Mouse (Mus musculus) CD4-positive naive resting alpha-beta T cell, adult 76 days (primary cell): Measurements from ENCODE around the gene Gm9958. TPM values are rescaled to one million over a fixed set of nuclear protein-coding genes. Genes with fewer than 3 reads are reported as not detected.

Source experiments
- total RNA-seq: library from RNA; stranded (reverse); gene quantifications from one replicate; pipeline ENCODE4 v1.2.4, GENCODE M21; 2023

The Gm9958 gene
- total RNA-seq: 2.4 TPM

DNA sequence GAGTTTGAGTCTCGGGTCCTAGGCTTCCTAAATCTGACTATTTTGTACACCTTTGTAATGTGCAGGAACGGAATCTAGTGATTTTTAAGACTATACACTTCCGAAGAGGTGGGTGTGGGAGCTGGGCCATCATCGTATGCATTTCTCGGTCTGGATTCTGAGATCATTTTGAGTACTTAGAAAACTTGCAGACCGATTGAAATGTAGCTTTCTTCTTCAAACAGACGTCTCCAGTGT lies at the start of gene Gm9958:
Gm9958 (plus strand) TSS at position 138 of the 237 bp plus-strand sequence.

DNA sequence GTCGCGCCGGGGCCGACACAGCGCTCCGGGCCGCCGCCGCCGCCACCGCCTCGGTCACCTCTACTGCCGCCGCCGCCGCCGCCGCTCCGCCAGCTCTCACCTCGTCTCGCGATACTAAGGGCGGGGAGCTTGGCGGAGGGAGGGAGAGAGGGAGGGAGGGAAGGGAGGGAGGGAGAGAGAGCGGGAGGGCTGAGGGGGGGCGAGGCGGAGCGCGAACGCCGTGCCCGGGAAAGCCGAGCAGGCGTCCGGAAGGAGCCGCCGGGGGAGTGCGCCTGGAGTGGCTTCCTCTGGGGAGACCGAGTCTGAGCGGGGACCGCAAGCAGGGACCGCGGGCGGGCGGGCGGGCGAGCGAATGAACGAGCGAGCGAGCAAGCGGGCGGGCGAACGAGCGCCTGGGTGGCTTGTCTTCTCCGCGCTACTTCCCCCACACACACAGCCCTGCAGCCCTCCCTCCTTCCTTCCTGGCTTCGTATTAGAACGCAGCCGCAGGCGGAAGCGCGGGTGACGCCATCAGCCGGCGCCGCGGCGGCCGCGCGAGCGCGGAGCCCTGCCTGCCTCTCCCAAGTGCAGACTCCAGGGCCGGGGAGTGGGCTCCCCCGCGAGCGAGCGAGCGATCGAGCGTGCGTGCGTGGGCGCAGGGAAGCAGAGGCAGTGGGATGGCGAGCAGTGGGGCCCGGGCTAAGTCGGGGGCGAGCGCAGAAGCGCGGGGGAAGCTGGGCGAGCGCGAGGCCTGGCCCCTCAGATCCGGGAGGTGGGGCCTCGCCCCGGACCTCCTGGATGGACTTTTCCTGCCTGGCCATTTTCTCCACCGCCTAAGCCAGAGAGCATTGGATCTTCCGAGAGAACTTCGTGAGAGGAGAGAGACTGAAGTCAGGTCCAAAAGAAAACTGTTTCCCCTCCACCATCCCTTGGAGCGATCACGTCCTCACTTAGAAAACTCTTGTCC lies 610 bp upstream of the Gm9958 start, which contains the start of gene Ankrd17:
Ankrd17 (minus strand) TSS at position 457 of the 946 bp plus-strand sequence.

Other genes starting within 250 kb of the Gm9958 start
- gene Cox18, start 143.2 kb upstream of the Gm9958 start, total RNA-seq: 29.1 TPM
- gene Ankrd17, start 627 bp upstream of the Gm9958 start, total RNA-seq: 163 TPM
- gene Alb, start 93.7 kb downstream of the Gm9958 start, total RNA-seq: not detected
- gene Afp, start 123.5 kb downstream of the Gm9958 start, total RNA-seq: 6.5 TPM
- not detected for gene Afm, start 151.7 kb downstream of the Gm9958 start, total RNA-seq
- gene 5830473C10Rik, start 193.9 kb downstream of the Gm9958 start, total RNA-seq: not detected